Mouse (Mus musculus): ENCODE measurements around the gene Mmp20.

- no peak for TF ChIP-seq POLR2A (IDR thresholded peaks at IDR 0.05; ENCODE audit: insufficient read depth, low read length)
- TF ChIP-seq CTCF (IDR thresholded peaks at IDR 0.05; ENCODE audit: low read depth, low read length) = no peak
- TF ChIP-seq EP300 (IDR thresholded peaks at IDR 0.05; ENCODE audit: insufficient read depth, low read depth, low read length) = no peak
Measured at GRCm38 (mm10) chr9:7682081-7682618, 54.1 kb downstream of the Mmp20 start.
